Mouse (Mus musculus): ENCODE data around the gene Lars2. TPM values are rescaled to one million over a fixed set of nuclear protein-coding genes. Genes with fewer than 3 reads are reported as not detected.

The Lars2 gene
- polyA plus RNA-seq, 1 experiment from 2014 or later = 933 TPM

Other genes starting within 250 kb of the Lars2 start
- 0.17 TPM in 1 of 2 replicates, not detected in the other for gene Clec3b, start 216.0 kb upstream of the Lars2 start, polyA plus RNA-seq (2015; fragmentation: Nextera tagmentation; extraction: Ambion mirVana)
- gene Cdcp1, start 150.9 kb upstream of the Lars2 start, polyA plus RNA-seq (2015; fragmentation: Nextera tagmentation; extraction: Ambion mirVana) = 0.06 TPM in 1 of 2 replicates, not detected in the other
- gene Tmem158, start 106.2 kb upstream of the Lars2 start, polyA plus RNA-seq (2015; fragmentation: Nextera tagmentation; extraction: Ambion mirVana) = 10.0 and 13.4 TPM in 2 replicates
- gene Limd1, start 111.8 kb downstream of the Lars2 start, polyA plus RNA-seq (2015; fragmentation: Nextera tagmentation; extraction: Ambion mirVana) = 28.0 and 31.5 TPM in 2 replicates
- gene Sacm1l, start 162.8 kb downstream of the Lars2 start, polyA plus RNA-seq (2015; fragmentation: Nextera tagmentation; extraction: Ambion mirVana) = 41.0 and 43.6 TPM in 2 replicates

Data from forebrain, embryonic 13.5 days (tissue).